15 mouse cellular contexts compared by ENCODE assay signal in genomic region chr4:141861591-141862295, GRCm38 (mm10). TPM values are rescaled to one million over a fixed set of nuclear protein-coding genes. Genes with fewer than 3 reads are reported as not detected.
DNase-seq lines count a peak whose midpoint lies in the region; ATAC-seq and TF ChIP-seq lines count a peak whose summit lies in the region.
"Had no signal": no experiment of that assay in that cellular context is flagged by ENCODE, and none has a peak within 500 bp of the region (broad histone marks: within the 10 kb centered on the region; RNA-seq: fewer than 3 reads in every experiment).

No protein-coding gene starts in this region.

- H3K4me1 ChIP-seq in liver, embryonic 12.5 days = peaks cover 9% of the 10 kb centered on the region
- H3K4me1 ChIP-seq in liver, embryonic 11.5 days (replicated peaks; ENCODE audit: control insufficient read depth, insufficient read depth, low read length) = 0 out of 2 replicates have a peak, but pooled peaks cover 2% of the 10 kb centered on the region
- no peaks in the 10 kb centered on the region; the same call in 1 of the 2 replicates for H3K4me1 ChIP-seq in bone marrow, adult 2 months (ENCODE audit: control insufficient read depth, insufficient read depth, low read length)
- H3K4me1 ChIP-seq in intestine, postnatal 0 days (replicated peaks; ENCODE audit: control insufficient read depth, insufficient read depth, low read length) = peaks cover 8% of the 10 kb centered on the region; the same call in 1 of the 2 replicates
- H3K4me1 ChIP-seq in hindbrain, postnatal 0 days (ENCODE audit: insufficient read depth, low read length) = peaks cover 5% of the 10 kb centered on the region; the same call in 1 of the 2 replicates

- WGBS in liver, embryonic 12.5 days (ENCODE audit: insufficient replicate concordance) = 71% methylated on average over 17 of the region's 17 CpGs
- 78% methylated on average over 17 of the region's 17 CpGs for WGBS in liver, embryonic 11.5 days
- WGBS in bone marrow, adult 2 months = 45% methylated on average over 17 of the region's 17 CpGs
- WGBS in intestine, postnatal 0 days = 64% methylated on average over 17 of the region's 17 CpGs
- 91% methylated on average over 17 of the region's 17 CpGs for WGBS in hindbrain, postnatal 0 days

- no peak overlapping the region for H3K9ac ChIP-seq in liver, embryonic 12.5 days
- H3K9ac ChIP-seq in liver, embryonic 11.5 days (ENCODE audit: low read depth, low read length) = no peak overlapping the region
- no peak overlapping the region for H3K9ac ChIP-seq in intestine, postnatal 0 days (ENCODE audit: low read depth, low read length)
- H3K9ac ChIP-seq in hindbrain, postnatal 0 days (replicated peaks; ENCODE audit: low read length) = no peak overlapping the region
- H3K9ac ChIP-seq: liver, embryonic 15.5 days had no signal

- no peak for DNase-seq in liver, embryonic 11.5 days (ENCODE audit: low spot score)
- peak; percentile 77 to 86 for DNase-seq in natural killer cell, adult 2 months (ENCODE audit: low spot score in 2 of 2)
- no peak for DNase-seq in hindbrain, postnatal 0 days (ENCODE audit: low spot score)
- no peak for DNase-seq in kidney, postnatal 36 days
- DNase-seq: gastrocnemius, adult 2 months; right cerebral cortex, postnatal 25 days had no signal

- 0 out of 2 replicates have a peak, but pooled peaks have one; percentile 8 for TF ChIP-seq POLR2A in bone marrow, adult 2 months (IDR thresholded peaks at IDR 0.05; ENCODE audit: borderline replicate concordance, control insufficient read depth, low read depth, low read length)

- H3K27me3 ChIP-seq in liver, embryonic 12.5 days (replicated peaks) = no peaks in the 10 kb centered on the region
- H3K27me3 ChIP-seq in liver, embryonic 11.5 days (replicated peaks; ENCODE audit: control insufficient read depth, insufficient read depth, low read length) = no peaks in the 10 kb centered on the region
- no peaks in the 10 kb centered on the region for H3K27me3 ChIP-seq in intestine, postnatal 0 days (replicated peaks; ENCODE audit: control insufficient read depth, insufficient read depth, low read length)
- no peaks in the 10 kb centered on the region for H3K27me3 ChIP-seq in hindbrain, postnatal 0 days (ENCODE audit: insufficient read depth, low read length)
- H3K27me3 ChIP-seq: liver, embryonic 15.5 days had no signal

- no peak for TF ChIP-seq CTCF in bone marrow, adult 2 months (IDR thresholded peaks at IDR 0.05; ENCODE audit: control insufficient read depth, insufficient read depth, low read length)
- TF ChIP-seq CTCF in intestine, postnatal 0 days (IDR thresholded peaks at IDR 0.05; ENCODE audit: low read depth) = no peak
- TF ChIP-seq CTCF in hindbrain, postnatal 0 days (IDR thresholded peaks at IDR 0.05; ENCODE audit: low read depth) = no peak

- no peak overlapping the region for H3K4me3 ChIP-seq in liver, embryonic 12.5 days
- H3K4me3 ChIP-seq in liver, embryonic 11.5 days (ENCODE audit: low read depth, low read length) = no peak overlapping the region
- peak overlapping the region; percentile 19 for H3K4me3 ChIP-seq in bone marrow, adult 2 months (replicated peaks; ENCODE audit: control insufficient read depth, low read depth, low read length)
- H3K4me3 ChIP-seq in intestine, postnatal 0 days (ENCODE audit: low read depth, low read length) = no peak overlapping the region
- no peak overlapping the region for H3K4me3 ChIP-seq in hindbrain, postnatal 0 days (ENCODE audit: low read length)
- H3K4me3 ChIP-seq: gastrocnemius, adult 2 months; heart, embryonic 10.5 days; liver, embryonic 15.5 days had no signal

- no peak overlapping the region for H3K4me2 ChIP-seq in liver, embryonic 12.5 days
- no peak overlapping the region for H3K4me2 ChIP-seq in liver, embryonic 11.5 days
- no peak overlapping the region for H3K4me2 ChIP-seq in intestine, postnatal 0 days (replicated peaks; ENCODE audit: low read depth)
- H3K4me2 ChIP-seq in hindbrain, postnatal 0 days (ENCODE audit: low read depth, low read length) = no peak overlapping the region
- H3K4me2 ChIP-seq: liver, embryonic 15.5 days had no signal

- H3K36me3 ChIP-seq in liver, embryonic 12.5 days = peaks cover 87% of the 10 kb centered on the region
- peaks cover 35% of the 10 kb centered on the region for H3K36me3 ChIP-seq in liver, embryonic 11.5 days (ENCODE audit: control insufficient read depth, insufficient read depth, low read length)
- H3K36me3 ChIP-seq in intestine, postnatal 0 days (ENCODE audit: control insufficient read depth, insufficient read depth) = peaks cover 28% of the 10 kb centered on the region
- H3K36me3 ChIP-seq in hindbrain, postnatal 0 days (ENCODE audit: insufficient read depth, low read length) = peaks cover 13% of the 10 kb centered on the region; the same call in 1 of the 2 replicates

- H3K9me3 ChIP-seq in liver, embryonic 12.5 days (replicated peaks) = no peaks in the 10 kb centered on the region
- H3K9me3 ChIP-seq in liver, embryonic 11.5 days (ENCODE audit: control insufficient read depth, low read length) = no peaks in the 10 kb centered on the region
- H3K9me3 ChIP-seq in intestine, postnatal 0 days (ENCODE audit: control insufficient read depth) = no peaks in the 10 kb centered on the region
- H3K9me3 ChIP-seq in hindbrain, postnatal 0 days (ENCODE audit: low read length) = no peaks in the 10 kb centered on the region
- H3K9me3 ChIP-seq: heart, embryonic 10.5 days; liver, embryonic 15.5 days had no signal

- 0 out of 2 replicates have a peak overlapping the region, but pooled peaks have one; percentile 4 for H3K27ac ChIP-seq in liver, embryonic 12.5 days
- no peak overlapping the region for H3K27ac ChIP-seq in liver, embryonic 11.5 days (ENCODE audit: low read depth, low read length)
- H3K27ac ChIP-seq in bone marrow, adult 2 months (ENCODE audit: control insufficient read depth, insufficient read depth, low read depth, low read length, poor library complexity) = peak overlapping the region; percentile 60
- peak overlapping the region; percentile 30 for H3K27ac ChIP-seq in intestine, postnatal 0 days (ENCODE audit: low read depth, low read length)
- no peak overlapping the region for H3K27ac ChIP-seq in hindbrain, postnatal 0 days
- H3K27ac ChIP-seq: gastrocnemius, adult 2 months; heart, embryonic 10.5 days; liver, embryonic 15.5 days had no signal

- no peak for ATAC-seq in liver, embryonic 12.5 days
- no peak for ATAC-seq in liver, embryonic 11.5 days (replicated peaks; ENCODE audit: low FRiP score)
- peak; percentile 46 for ATAC-seq in intestine, postnatal 0 days
- ATAC-seq in hindbrain, postnatal 0 days = no peak
- ATAC-seq: midbrain, embryonic 16.5 days had no signal

RNA-seq across cellular contexts. Expression of gene Efhd2, which starts 13.0 kb away (rescaled TPM):
- polyA plus RNA-seq in liver, embryonic 12.5 days (2016; fragmentation: Nextera tagmentation; extraction: Ambion mirVana) = 75.0 and 75.6 TPM in 2 replicates
- 62.1 and 69.1 TPM in 2 replicates for polyA plus RNA-seq in liver, embryonic 11.5 days (2014; fragmentation: Nextera tagmentation; extraction: Ambion mirVana)
- 15.9 and 23.8 TPM in 2 replicates for polyA plus RNA-seq in bone marrow, adult 2 months (2011; ENCODE audit: insufficient read depth, insufficient read length, low replicate concordance, missing spikeins)
- polyA plus RNA-seq in intestine, postnatal 0 days (2015; fragmentation: Nextera tagmentation; extraction: Ambion mirVana) = 173 and 181 TPM in 2 replicates
- 39.4 and 49.2 TPM in 2 replicates for total RNA-seq in hindbrain, postnatal 0 days (2014; rRNA removed)
- 62.5 and 64.8 TPM in 2 replicates for polyA plus RNA-seq in hindbrain, postnatal 0 days (2015; fragmentation: Nextera tagmentation; extraction: Ambion mirVana)

RNA-seq across cellular contexts. Expression of gene Ctrc, which starts 15.6 kb away (rescaled TPM):
- not detected in 2 replicates for polyA plus RNA-seq in liver, embryonic 12.5 days (2016; fragmentation: Nextera tagmentation; extraction: Ambion mirVana)
- polyA plus RNA-seq in liver, embryonic 11.5 days (2014; fragmentation: Nextera tagmentation; extraction: Ambion mirVana) = not detected in 2 replicates
- not detected in 2 replicates for polyA plus RNA-seq in bone marrow, adult 2 months (2011; ENCODE audit: insufficient read depth, insufficient read length, low replicate concordance, missing spikeins)
- not detected in 2 replicates for polyA plus RNA-seq in intestine, postnatal 0 days (2015; fragmentation: Nextera tagmentation; extraction: Ambion mirVana)
- not detected in 2 replicates for total RNA-seq in hindbrain, postnatal 0 days (2014; rRNA removed)
- polyA plus RNA-seq in hindbrain, postnatal 0 days (2015; fragmentation: Nextera tagmentation; extraction: Ambion mirVana) = not detected in 2 replicates
- total RNA-seq: ES-E14; gastrocnemius, adult 2 months; neutrophil, adult 5-6 weeks had no signal
- polyA plus RNA-seq: heart, embryonic 10.5 days; hindbrain, embryonic 11.5 days; liver, embryonic 15.5 days; midbrain, embryonic 16.5 days had no signal

RNA-seq across cellular contexts. Expression of gene Cela2a, which starts 35.8 kb away (rescaled TPM):
- polyA plus RNA-seq in liver, embryonic 12.5 days (2016; fragmentation: Nextera tagmentation; extraction: Ambion mirVana) = not detected in 2 replicates
- not detected in 2 replicates for polyA plus RNA-seq in liver, embryonic 11.5 days (2014; fragmentation: Nextera tagmentation; extraction: Ambion mirVana)
- polyA plus RNA-seq in bone marrow, adult 2 months (2011; ENCODE audit: insufficient read depth, insufficient read length, low replicate concordance, missing spikeins) = not detected in 2 replicates
- polyA plus RNA-seq in intestine, postnatal 0 days (2015; fragmentation: Nextera tagmentation; extraction: Ambion mirVana) = 35.6 and 65.3 TPM in 2 replicates
- total RNA-seq in hindbrain, postnatal 0 days (2014; rRNA removed) = not detected in 2 replicates
- polyA plus RNA-seq in hindbrain, postnatal 0 days (2015; fragmentation: Nextera tagmentation; extraction: Ambion mirVana) = 0.23 and 0.26 TPM in 2 replicates
- total RNA-seq: gastrocnemius, adult 2 months; neutrophil, adult 5-6 weeks had no signal
- polyA plus RNA-seq: heart, embryonic 10.5 days; hindbrain, embryonic 11.5 days had no signal

Comparison
In these comparisons a context has a peak if more than half of its experiments do, and no peak if none do; other contexts are left out.
1. H3K27ac ChIP-seq: peak in liver, embryonic 12.5 days (single experiment), bone marrow, adult 2 months (single experiment) and intestine, postnatal 0 days (single experiment); none in liver, embryonic 11.5 days (single experiment) and hindbrain, postnatal 0 days (single experiment).
2. DNase-seq: peak in natural killer cell, adult 2 months (2 of 2); none in liver, embryonic 11.5 days (single experiment), hindbrain, postnatal 0 days (single experiment) and kidney, postnatal 36 days (0 of 2).
3. RNA of gene Cela2a, which starts 35.8 kb away (polyA plus RNA-seq): 35.6 to 65.3 TPM in intestine, postnatal 0 days; 0.23 to 0.26 TPM in hindbrain, postnatal 0 days, not detected in liver, embryonic 12.5 days, not detected in liver, embryonic 11.5 days and not detected in bone marrow, adult 2 months; every median in the first group is over 10 times any median in the second.